Mouse (Mus musculus): ENCODE data around the gene Hid1. TPM values are rescaled to one million over a fixed set of nuclear protein-coding genes. Genes with fewer than 3 reads are reported as not detected.

Gene Hid1
- polyA plus RNA-seq, 1 experiment = 61.7 TPM

- no peak for TF ChIP-seq CTCF (IDR thresholded peaks at IDR 0.05; ENCODE audit: borderline replicate concordance, extremely low read depth, insufficient read depth, insufficient read length)
- TF ChIP-seq POLR2A (IDR thresholded peaks at IDR 0.05; ENCODE audit: borderline replicate concordance, extremely low read depth, insufficient read depth, insufficient read length, poor library complexity, severe bottlenecking) = peak; percentile 38; the same call in 1 of the 2 replicates
Observed at GRCm38 (mm10) chr11:115373805-115374694, 6.5 kb upstream of the Hid1 start.

GRCm38 (mm10) chr11:115372737-115373136 lies 5.2 kb upstream of the Hid1 start:
- TF ChIP-seq CTCF (IDR thresholded peaks at IDR 0.05; ENCODE audit: borderline replicate concordance, extremely low read depth, insufficient read depth, insufficient read length) (no peak), POLR2A (IDR thresholded peaks at IDR 0.05; ENCODE audit: borderline replicate concordance, extremely low read depth, insufficient read depth, insufficient read length, poor library complexity, severe bottlenecking) (no peak)
- DNase-seq (ENCODE audit: low read depth) = no peak

More at GRCm38 (mm10) chr11:115373805-115374694, 6.5 kb upstream of the Hid1 start:
- peak; percentile 79 for DNase-seq (ENCODE audit: low read depth)

- no peak for TF ChIP-seq POLR2A (IDR thresholded peaks at IDR 0.05; ENCODE audit: borderline replicate concordance, extremely low read depth, insufficient read depth, insufficient read length, poor library complexity, severe bottlenecking)
- TF ChIP-seq CTCF (IDR thresholded peaks at IDR 0.05; ENCODE audit: borderline replicate concordance, extremely low read depth, insufficient read depth, insufficient read length) = no peak
Observed at GRCm38 (mm10) chr11:115372015-115372414, 4.5 kb upstream of the Hid1 start.

GRCm38 (mm10) chr11:115371354-115371753 lies 3.8 kb upstream of the Hid1 start:
- TF ChIP-seq POLR2A (IDR thresholded peaks at IDR 0.05; ENCODE audit: borderline replicate concordance, extremely low read depth, insufficient read depth, insufficient read length, poor library complexity, severe bottlenecking) (no peak), CTCF (IDR thresholded peaks at IDR 0.05; ENCODE audit: borderline replicate concordance, extremely low read depth, insufficient read depth, insufficient read length) (no peak)
- DNase-seq (ENCODE audit: low read depth) = no peak

More at GRCm38 (mm10) chr11:115372015-115372414, 4.5 kb upstream of the Hid1 start:
- no peak for DNase-seq (ENCODE audit: low read depth)

GRCm38 (mm10) chr11:115370368-115370767 lies 2.8 kb upstream of the Hid1 start:
- TF ChIP-seq CTCF (IDR thresholded peaks at IDR 0.05; ENCODE audit: borderline replicate concordance, extremely low read depth, insufficient read depth, insufficient read length) (no peak), POLR2A (IDR thresholded peaks at IDR 0.05; ENCODE audit: borderline replicate concordance, extremely low read depth, insufficient read depth, insufficient read length, poor library complexity, severe bottlenecking) (no peak)

GRCm38 (mm10) chr11:115366706-115367394 lies 706 bp downstream of the Hid1 start:
- TF ChIP-seq CTCF (IDR thresholded peaks at IDR 0.05; ENCODE audit: borderline replicate concordance, extremely low read depth, insufficient read depth, insufficient read length) (no peak), POLR2A (IDR thresholded peaks at IDR 0.05; ENCODE audit: borderline replicate concordance, extremely low read depth, insufficient read depth, insufficient read length, poor library complexity, severe bottlenecking) (no peak)
- peak; percentile 82 for DNase-seq (ENCODE audit: low read depth)

More at GRCm38 (mm10) chr11:115370368-115370767, 2.8 kb upstream of the Hid1 start:
- DNase-seq (ENCODE audit: low read depth) = no peak

- TF ChIP-seq CTCF (IDR thresholded peaks at IDR 0.05; ENCODE audit: borderline replicate concordance, extremely low read depth, insufficient read depth, insufficient read length) (no peak), POLR2A (IDR thresholded peaks at IDR 0.05; ENCODE audit: borderline replicate concordance, extremely low read depth, insufficient read depth, insufficient read length, poor library complexity, severe bottlenecking) (no peak)
- DNase-seq (ENCODE audit: low read depth) = no peak
Observed at GRCm38 (mm10) chr11:115366039-115366705, 1.4 kb downstream of the Hid1 start.

GRCm38 (mm10) chr11:115364136-115364535 lies 3.4 kb downstream of the Hid1 start:
- no peak for TF ChIP-seq CTCF (IDR thresholded peaks at IDR 0.05; ENCODE audit: borderline replicate concordance, extremely low read depth, insufficient read depth, insufficient read length)
- no peak for TF ChIP-seq POLR2A (IDR thresholded peaks at IDR 0.05; ENCODE audit: borderline replicate concordance, extremely low read depth, insufficient read depth, insufficient read length, poor library complexity, severe bottlenecking)
- no peak for DNase-seq (ENCODE audit: low read depth)

- TF ChIP-seq CTCF (IDR thresholded peaks at IDR 0.05; ENCODE audit: borderline replicate concordance, extremely low read depth, insufficient read depth, insufficient read length) (peak; percentile 26; the same call in 1 of the 2 replicates), POLR2A (IDR thresholded peaks at IDR 0.05; ENCODE audit: borderline replicate concordance, extremely low read depth, insufficient read depth, insufficient read length, poor library complexity, severe bottlenecking) (no peak)
- DNase-seq (ENCODE audit: low read depth) = no peak
Observed at GRCm38 (mm10) chr11:115359726-115360125, 7.8 kb downstream of the Hid1 start.

- no peak for TF ChIP-seq CTCF (IDR thresholded peaks at IDR 0.05; ENCODE audit: borderline replicate concordance, extremely low read depth, insufficient read depth, insufficient read length)
- no peak for TF ChIP-seq POLR2A (IDR thresholded peaks at IDR 0.05; ENCODE audit: borderline replicate concordance, extremely low read depth, insufficient read depth, insufficient read length, poor library complexity, severe bottlenecking)
- peak; percentile 74 for DNase-seq (ENCODE audit: low read depth)
Observed at GRCm38 (mm10) chr11:115359293-115359692, 8.3 kb downstream of the Hid1 start.

- DNase-seq (ENCODE audit: low read depth) = peak; percentile 92
- TF ChIP-seq CTCF (IDR thresholded peaks at IDR 0.05; ENCODE audit: borderline replicate concordance, extremely low read depth, insufficient read depth, insufficient read length) (peak; percentile 56; the same call in 1 of the 2 replicates), POLR2A (IDR thresholded peaks at IDR 0.05; ENCODE audit: borderline replicate concordance, extremely low read depth, insufficient read depth, insufficient read length, poor library complexity, severe bottlenecking) (no peak)
Observed at GRCm38 (mm10) chr11:115358468-115358867, 9.1 kb downstream of the Hid1 start.
